Mouse (Mus musculus) 416B (cell line): ENCODE results near the gene Esrrg.

ENCODE experiments used
- DNase-seq: peaks from one replicate; pipeline ENCODE4 v3.0.0; 2011; ENCODE audit warnings: low read depth

Gene Esrrg

DNA sequence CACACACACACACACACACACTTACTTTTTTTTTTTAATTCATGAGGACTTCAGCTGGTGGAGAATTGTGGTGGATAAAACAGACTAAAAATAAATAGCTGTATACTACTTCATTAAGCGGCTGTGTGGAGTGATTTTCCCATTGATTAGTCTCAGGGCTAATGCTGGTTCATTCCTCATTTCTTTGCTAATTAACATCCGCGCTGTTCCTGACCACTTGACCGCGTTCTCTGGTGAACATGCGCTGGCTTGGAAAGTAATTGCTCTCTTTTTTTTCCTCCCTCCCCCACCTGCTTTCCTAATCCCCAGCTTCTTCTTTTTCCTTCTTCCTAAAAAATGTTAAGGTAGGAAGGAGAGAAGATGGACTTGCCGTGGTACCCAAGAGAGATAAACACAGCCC, 222.3 kb downstream of the Esrrg start:
- no peak for DNase-seq

DNA sequence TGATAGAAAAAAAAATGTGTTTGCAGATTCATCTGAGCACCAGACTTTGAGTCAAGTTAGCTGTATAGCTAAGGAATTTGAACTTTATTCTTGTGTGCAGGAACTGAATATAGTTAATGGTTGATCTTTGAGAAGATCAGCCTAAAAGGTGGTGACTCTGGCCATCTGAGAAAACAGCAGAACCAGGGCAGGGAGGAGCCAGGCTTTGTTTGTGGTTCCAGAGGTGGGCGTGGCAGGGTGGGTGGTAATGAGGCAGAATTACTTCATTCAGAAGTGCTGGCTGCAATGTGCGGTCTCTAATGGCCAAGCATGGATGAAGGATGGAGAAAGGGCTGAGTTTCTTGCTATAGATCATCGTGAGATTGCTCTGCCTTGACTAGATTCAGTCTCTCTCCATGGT, 224.3 kb downstream of the Esrrg start:
- no peak for DNase-seq

DNA sequence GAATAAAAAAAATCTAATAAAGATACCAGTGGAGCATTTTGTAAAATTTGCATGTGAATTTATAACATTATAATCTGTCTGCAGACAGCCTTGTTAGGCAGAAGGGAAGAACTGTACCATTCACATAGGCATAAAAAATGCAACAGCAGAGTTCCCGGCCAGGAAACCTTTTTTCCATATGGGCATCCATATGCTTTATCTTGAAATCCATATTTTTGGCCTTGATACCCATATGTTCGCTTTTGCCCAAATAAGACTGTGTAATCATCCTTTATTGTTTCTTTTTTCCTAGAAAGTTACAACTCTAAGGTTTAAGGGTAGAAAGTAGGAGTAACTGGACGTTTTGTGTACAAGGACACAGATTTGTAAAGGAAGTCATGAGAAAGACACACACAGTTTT, 226.0 kb downstream of the Esrrg start:
- DNase-seq: no peak

DNA sequence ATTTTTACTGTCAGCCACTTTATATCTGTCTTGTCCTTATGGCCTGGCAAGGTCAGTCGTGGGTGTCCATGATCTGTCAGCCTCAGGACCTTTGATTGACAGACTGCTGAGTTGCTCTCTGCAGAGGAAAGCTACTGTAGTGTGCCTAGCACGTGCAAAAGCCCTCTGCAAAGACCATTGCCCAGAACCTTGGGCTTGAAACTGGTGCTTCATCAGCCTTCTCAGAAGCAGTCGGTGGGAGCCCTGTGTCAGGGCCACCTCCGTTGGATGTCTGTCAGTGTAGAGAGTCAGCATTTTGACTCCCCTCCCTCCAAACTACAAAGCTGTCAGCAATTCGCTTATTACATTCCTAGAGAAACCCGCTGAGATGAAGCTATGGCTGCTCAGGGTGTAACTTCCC, 227.8 kb downstream of the Esrrg start:
- no peak for DNase-seq

DNA sequence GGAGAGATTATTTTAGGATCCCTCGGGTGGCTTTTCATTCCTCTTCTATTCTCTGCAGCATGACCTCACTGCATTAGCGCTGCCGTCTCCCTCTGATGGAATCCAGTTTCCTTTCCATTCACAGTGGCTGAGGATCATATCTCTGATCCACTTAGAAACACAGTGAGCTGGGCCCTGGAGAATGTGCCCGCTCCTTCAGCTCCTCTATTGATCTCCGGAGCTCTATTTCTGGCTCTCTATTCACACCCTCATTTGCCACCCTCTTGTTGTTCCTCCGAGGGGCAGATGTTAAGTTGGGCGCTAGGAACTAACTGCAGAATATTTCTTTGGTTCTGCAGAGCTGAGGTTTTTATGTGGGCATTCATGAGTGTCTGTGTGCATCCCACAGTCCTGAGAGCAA, 228.3 kb downstream of the Esrrg start:
- no peak for DNase-seq

DNA sequence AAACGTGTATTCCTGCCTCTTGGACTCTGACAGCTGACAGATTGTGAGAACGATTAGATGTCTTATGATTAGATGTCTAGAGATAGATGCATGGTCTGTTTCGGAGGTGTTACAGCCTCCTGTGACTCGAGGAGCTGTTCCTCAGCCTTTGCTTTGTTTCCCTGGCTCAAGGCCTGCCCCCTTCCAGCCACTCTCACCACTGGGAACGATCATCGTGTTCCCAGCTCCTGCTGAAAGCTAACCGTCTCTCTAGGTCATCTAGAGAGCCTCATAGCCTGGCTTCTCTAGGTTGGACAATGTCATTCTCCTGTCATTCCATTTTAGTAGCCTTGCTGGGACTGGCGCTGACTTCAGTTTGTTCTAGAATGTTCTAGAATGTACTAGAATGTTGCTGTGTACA, 233.0 kb downstream of the Esrrg start:
- DNase-seq: no peak

DNA sequence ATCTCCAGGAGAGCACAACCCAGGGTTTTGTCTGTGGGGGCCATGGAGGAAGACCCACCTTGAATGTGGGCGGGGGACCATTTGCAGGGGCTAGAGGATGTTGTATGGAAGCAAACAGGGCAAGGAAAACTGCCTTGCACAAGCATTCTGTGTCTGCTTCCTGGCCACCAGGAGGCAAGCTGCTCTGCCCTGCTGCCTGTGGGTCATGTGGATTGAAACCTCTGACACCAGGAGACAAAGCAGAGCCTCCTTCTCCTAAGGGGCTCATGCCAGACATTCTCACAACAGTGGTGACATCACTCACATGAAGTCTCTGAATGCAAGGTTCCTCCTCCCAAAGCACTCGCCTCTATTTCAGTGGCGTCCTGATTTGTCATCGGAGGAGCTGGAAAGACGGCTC, 234.1 kb downstream of the Esrrg start:
- DNase-seq: no peak

DNA sequence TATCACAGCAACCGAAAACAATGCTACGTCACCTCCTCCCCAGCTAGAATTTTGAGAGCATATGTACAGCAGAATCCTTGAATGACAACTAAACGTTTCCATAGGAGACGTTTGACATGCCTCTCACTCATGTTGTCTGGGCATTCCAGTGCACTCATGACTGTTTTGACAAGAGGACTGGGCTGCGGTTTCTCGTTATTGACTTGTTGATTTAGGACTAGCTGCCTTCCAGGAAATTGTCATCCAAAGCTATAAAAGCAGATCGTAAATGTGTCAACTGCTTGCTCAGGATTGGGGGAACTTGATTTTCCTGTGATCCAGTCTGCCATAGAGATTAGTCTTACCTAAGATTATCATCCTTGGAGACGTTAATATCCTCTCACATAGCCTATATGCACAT, 245.6 kb downstream of the Esrrg start:
- DNase-seq: no peak

DNA sequence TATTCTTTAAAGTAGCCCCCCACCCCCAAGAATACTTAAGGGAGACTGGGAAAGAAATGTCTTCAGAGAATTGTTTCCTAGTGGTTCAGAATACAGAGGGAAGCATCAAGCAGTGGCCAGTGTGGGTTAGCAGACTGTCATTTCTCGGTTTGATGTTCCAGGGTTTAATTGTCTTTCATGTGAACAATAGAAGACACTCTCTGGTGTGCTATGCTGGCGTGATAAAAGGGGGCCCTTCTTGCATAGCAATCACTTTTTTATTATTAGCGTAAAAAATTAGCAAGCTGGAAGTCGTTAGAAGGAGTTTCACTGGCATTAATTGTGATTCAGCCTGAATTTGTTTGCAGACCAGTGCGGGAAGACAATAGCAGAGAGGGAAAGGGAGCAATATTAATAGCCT, 253.7 kb downstream of the Esrrg start:
- no peak for DNase-seq

DNA sequence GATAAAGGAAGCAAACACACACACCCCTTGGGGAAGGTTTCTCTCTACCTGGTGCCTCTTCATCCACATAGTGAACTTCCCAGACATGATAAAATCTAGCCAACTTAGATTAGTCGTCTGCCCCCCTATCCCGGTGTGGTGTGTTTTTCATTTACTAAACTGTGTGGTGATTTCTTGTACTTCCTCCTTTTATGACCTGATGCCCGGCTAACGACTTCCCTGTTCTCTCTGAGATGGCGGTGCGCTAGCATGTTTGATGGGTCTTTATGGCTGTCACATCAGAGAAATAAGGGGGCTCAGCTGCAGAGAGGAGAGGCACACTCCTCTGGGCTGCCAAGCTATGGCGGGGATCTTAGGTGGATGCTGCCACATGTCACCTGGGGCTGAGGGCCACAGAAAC, 259.8 kb downstream of the Esrrg start:
- no peak for DNase-seq

DNA sequence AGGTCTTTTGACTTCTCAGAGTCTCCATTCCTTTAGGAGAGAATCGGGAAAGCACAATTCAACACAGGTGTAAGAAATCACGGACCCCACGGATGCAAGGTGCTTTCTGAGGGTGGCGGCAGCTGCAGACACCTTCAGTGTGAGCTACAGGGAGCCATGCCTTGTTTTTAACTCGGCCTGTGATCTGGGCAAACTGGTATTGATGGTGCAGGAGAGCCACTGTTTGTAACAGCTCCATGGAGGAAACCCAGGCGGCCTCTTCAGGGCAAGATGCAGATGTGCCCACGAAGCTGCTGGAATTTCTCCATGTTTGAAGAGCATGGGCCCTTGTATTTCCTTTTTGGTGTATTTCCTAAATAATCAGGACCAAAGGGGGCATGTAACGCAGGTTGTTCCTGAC, 263.6 kb downstream of the Esrrg start:
- no peak for DNase-seq

DNA sequence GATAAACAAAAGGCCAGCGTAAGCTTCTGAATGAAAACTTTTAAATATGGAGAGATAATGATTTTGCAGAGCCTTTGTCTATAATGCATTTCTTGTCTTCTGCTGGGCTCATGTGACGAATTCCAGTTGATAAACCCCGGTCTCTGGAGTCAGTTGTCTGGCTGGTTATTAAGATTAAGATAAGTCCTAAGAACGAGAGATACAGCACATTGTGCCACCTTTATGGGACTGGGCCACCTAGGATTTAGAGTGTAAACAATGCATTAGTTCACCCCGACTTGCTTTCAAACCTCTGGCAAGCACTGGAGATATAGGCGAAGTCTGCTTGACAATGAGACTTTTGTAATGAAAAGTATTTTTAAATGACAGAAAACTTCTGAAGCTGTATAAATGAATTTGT, 264.2 kb downstream of the Esrrg start:
- DNase-seq: no peak

DNA sequence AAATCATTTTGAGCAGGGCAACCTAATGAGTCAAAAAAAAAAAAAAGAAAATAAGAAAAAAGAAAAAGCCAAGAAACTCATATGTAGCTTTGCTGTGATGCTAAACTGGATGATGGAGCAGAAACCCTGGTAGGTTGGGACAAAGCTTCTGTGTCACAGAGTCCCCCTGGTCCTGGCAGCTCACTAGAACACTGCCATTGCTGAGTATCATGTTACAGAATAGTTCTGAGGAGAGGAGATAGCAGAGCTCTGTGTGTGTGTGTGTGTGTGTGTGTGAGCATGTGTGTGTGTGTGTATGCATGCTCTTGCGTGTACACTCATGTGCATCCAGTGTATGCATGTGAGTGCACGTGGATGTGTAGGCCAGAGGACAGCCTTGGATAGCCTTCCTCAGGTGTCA, 265.2 kb downstream of the Esrrg start:
- DNase-seq: no peak

DNA sequence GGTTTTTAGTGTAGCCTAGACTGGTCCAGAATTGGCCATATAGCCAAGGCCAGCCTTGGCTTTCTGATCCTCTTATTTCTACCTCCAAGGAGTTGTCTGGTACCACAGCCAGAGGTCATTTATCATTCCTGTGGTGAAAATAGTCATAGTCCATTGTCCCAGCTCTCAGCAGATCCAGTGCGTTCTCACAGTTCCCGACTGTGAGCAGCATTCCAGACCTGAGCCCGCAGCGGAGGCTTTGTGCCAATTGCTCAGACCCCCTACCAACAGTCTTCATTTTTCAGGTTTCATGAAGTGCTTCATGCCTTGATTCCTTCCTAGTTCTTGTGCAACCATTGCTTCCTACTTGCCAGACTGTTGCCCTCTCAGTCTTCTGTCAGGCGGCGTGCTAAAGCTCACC, 278.7 kb downstream of the Esrrg start:
- no peak for DNase-seq

DNA sequence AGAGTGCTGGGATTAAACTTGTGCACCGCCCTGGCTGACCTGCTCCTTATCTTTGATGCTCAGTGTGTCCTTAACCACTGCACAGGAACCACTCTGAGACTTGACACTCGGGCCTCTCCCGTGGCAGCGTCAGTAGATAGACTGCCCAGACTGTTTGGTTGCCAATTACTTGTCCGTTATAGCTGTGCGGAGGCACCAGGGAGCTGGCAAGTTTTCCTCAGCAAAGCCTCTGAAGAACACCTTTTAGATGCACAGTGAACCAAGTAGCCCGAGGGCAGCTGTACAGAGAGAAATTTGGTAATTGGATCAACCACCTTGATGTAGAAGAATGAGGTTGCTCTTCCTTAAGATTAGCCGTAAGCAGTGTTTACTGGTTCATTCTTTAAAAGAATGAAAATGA, 279.6 kb downstream of the Esrrg start:
- DNase-seq: no peak

DNA sequence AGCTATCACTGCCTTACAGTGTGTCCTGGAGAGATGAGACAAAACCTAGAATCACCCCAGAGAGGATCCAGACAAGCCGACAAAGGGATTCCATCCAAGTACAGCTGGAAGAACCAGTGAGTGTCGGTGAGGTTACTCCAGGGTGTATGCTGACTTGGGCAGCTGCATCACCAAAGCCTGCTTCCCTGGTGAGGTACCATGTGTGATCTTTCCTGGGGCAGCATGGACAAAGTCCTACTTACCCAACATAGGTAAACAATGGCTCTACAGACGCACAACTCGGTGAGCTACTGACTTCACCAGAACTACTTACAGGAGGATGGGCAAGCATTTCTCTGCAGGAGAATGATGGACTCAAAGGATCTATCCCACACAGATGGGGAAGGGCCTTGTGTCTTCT, 280.5 kb downstream of the Esrrg start:
- no peak for DNase-seq

DNA sequence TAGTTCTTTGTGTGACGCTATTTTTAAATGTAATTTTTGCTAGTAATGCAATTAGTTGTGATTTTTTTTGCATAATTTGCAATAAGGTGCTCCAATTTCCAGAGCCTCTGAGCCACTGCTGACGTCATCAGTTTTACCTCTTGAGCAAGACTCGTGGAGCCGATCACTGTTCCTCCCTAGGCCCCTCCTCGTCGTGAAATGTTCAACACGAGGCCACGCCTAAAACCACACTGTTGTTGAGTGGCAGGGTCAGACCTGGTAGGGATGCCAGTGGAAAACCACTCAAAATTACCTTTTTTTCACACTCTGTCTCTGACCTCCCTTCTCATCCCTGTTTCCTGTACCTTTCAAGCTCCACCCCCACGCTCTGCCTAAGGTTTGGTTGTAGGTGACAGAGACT, 282.7 kb downstream of the Esrrg start:
- DNase-seq: no peak

DNA sequence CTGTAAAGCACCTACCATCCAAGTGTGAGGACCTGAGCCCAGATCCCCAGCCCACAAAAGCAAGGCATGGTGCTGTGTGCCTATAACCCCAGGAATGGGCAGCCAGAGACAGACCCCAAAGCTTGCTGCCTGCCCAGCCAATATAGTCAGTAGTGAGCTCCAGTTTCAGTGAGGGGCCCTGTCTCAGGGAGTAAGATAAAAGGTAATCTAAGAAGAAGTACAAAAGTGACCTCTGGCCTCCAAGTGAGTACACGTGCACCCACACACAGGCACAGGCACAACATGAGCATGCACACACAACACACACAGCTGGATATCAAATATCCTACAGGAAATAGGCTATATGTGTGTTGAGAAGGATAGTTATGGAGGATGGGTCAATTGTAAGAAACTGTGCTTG, 286.9 kb downstream of the Esrrg start:
- DNase-seq: no peak

DNA sequence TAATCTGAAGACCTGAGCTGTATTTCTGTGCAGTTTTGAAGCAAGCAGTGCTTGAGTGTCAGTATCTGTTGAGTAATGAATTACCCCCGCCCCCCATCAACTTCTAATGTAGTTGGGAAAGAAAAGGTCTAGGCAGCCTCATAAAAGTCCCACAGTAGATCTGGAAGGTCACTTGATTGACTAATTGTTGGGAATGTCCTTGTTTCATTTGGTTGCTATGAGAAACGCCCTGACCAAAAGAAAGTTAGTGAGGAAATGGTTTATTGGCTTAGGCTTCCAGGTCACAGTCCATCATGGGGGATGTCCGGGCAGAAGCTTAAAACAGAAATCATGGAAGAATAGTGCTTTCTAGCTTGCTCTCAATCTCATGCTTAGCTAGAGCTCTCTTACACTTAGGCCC, 287.7 kb downstream of the Esrrg start:
- DNase-seq: no peak

DNA sequence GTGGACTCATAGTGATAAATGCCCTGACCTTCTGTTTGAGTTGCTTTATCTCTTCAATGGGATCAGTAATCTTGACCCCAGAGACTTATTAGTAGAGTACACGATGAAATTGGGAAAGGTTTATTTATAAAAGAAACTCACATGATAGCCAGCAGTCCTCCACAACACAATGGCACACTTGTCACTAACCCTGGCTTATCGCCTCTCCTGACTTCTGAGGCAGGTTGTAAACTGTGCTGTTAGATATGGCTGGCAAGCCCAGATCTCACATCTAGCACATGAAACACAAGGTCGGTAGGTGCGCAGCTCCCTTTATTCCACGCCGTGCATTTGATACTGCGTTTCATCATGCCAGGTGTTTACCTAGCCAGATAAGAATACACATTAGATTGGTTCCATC, 288.3 kb downstream of the Esrrg start:
- no peak for DNase-seq

DNA sequence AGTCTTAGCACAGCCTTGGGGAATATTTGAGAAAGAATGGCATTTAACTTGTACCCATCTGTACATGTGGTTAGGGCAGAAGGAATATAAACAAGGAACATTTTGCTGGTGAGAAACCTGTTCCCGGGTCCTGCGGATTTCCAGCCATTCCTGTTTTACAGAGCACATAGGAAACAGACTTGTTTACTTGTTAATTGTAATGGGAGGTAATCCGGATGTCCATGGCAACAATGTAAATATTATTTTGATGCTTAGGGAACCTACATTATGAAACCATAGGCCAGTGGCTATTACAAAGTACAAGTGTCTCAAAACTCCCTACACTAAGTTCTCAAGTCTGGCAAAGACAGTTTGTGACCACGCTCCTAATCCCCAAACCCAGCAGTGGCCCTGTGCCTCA, 290.9 kb downstream of the Esrrg start:
- DNase-seq: no peak

DNA sequence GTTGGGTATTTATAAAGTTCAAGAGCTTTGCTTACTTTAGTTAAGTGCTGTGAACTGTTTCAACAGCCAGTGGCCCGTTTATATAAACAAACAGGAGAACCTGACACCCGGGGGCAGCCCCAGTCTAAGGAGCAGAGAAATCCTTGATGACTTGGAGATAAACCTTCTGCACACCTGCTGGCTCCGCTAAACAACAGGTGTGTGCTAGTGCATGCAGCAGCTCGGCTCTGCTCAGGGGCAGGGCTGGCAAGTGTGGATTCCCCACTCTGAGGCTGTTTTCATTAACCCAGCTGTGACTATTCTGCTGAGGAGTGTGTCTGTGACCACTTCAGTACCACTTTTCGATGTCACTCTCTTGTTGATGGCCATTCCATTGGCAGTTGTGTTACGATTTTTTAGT, 292.2 kb downstream of the Esrrg start:
- no peak for DNase-seq

DNA sequence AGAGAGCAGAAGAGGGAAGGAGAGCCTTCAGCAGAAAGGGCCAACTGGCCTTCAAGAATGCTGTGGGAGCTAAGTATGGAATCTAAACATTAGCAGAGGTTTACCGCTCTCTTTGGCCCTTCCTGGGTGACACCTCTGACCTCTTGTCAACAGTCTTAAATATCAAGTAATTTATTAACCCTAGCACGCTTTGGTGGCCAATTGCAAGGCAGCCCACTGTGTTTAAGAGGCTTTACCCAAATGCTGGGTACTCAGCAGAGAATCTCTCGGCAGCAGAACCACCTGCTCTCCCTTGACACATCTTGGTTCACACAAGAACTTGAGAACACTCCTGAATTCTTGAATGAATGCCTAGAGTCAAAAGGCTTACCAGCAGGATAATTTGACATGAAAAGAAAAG, 293.6 kb downstream of the Esrrg start:
- no peak for DNase-seq

DNA sequence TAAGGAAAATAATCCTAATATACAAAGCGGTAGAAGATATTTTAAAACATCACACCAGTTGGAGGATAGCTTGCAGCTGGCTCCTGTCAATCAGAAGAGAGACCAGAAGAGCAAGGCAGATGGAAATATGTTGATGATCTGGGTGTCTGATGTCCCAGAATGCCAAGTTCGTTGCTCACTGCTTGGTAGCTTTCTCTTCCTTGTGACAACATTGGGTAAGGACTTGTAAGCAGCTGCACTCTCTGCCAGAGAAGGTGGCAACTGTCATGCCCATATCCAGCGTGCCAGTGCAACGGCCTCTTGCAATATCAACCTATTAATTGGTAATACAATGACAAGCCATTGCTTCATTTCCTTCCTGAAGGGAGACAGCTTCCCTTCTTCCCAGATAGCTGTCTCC, 296.1 kb downstream of the Esrrg start:
- no peak for DNase-seq

DNA sequence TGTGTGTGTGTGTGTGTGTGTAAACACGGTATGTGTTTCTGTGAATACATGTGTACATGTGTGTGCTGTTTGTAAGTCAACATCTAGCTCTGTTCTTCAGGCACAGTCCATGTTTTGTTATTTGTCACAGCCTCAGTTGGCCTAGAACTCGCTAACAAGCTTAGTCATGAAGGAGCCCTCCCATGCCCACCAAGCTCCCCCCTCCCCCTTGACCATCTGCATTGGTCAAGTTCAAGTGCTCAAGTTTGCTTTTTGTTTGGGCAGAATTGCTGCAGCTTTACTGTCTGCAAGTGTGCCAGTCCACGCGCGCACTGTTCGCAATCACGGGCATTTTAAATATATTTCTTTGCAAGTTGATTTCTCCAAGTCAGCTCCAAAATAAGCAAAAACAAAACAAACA, 298.8 kb downstream of the Esrrg start:
- DNase-seq: no peak

DNA sequence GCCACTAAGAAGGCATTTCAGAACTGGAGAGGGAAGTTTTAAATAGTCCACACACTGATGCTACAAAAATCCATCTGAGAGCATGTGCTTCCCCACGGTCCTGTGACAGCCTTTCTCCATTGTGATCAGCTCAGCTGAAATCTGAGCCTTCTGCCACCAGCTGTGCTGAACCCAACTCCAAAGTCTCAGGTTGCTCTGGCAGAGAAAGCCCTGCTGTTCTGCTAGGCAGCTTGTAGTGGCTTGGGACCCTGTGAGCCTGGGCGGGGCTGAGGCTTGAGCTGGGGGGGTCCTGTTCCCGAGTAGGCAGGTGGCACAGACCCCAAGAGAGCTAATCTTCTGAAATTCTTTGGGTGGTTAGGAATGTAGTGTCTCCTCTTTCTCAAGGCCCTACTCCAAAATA, 299.3 kb downstream of the Esrrg start:
- DNase-seq: no peak
